8 mouse cellular contexts compared by ENCODE assay signal in the genomic region with DNA sequence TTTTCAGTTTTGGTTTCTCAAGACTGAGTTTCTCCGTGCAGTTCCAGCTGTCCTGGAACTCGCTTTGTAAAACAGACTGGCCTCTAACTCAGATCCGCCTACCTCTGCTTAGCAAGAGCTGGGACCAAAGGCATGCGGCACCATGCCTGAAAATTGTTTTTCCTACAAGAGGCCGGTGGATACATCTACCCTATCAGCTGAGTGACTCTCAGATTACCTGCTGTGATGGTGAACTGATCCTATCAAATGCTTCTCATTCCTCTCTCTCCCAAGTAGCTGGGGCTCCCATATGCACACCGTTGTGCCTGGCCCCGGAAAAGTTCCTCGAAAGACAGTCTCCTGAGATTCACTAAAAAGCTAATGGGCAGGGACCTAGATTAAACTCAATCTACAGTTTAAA.
"Had no signal": no experiment of that assay in that cellular context is flagged by ENCODE, and none has a peak within 500 bp of the region (broad histone marks: within the 10 kb centered on the region; RNA-seq: fewer than 3 reads in every experiment).

No protein-coding gene starts in this region.

- DNase-seq: liver, postnatal 0 days; lung, adult 2 months; lung, postnatal 14 days; lung, postnatal 36 days; right cerebral cortex, postnatal 14 days; thymus, adult 2 months; thymus, postnatal 25 days; thymus, postnatal 4 days had no signal
